Mouse (Mus musculus): ENCODE results near the gene Eps8l3. TPM values are rescaled to one million over a fixed set of nuclear protein-coding genes. Genes with fewer than 3 reads are reported as not detected.

Eps8l3 gene
- polyA plus RNA-seq, 1 experiment from 2014 or later = not detected

DNA sequence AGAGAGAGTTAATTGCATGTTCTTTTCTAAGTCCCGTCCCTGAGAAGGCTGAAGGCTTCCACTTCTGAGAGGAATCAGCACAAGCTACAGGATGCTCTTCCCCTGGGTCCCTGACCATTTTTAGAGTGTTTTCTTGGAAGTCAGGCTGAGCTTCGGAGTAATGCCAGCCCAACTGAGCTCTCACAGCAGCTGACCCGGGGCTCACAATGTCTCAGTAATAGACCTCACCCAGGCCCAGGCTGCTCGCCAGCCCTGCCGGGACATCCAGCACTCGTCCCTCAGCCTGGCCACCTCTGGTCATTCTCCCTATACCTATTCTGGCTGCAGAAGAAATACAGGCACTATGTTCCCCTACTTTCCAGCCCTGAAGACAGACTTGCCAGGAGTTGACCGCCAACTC, 35.7 kb upstream of the Eps8l3 start:
- 85% methylated on average over 7 of the region's 7 CpGs for whole genome bisulfite sequencing
- ATAC-seq (ENCODE audit: low FRiP score) = no peak
- H3K4me1 ChIP-seq = peaks cover 13% of the 10 kb centered on the region; the same call in 1 of the 2 replicates
- H3K27ac ChIP-seq = no peak overlapping the region
- no peak overlapping the region for H3K4me2 ChIP-seq
- H3K9ac ChIP-seq = no peak overlapping the region
- H3K36me3 ChIP-seq (replicated peaks) = no peaks in the 10 kb centered on the region
- no peaks in the 10 kb centered on the region for H3K27me3 ChIP-seq
- no peak overlapping the region for H3K4me3 ChIP-seq (replicated peaks)
- H3K9me3 ChIP-seq = no peaks in the 10 kb centered on the region

DNA sequence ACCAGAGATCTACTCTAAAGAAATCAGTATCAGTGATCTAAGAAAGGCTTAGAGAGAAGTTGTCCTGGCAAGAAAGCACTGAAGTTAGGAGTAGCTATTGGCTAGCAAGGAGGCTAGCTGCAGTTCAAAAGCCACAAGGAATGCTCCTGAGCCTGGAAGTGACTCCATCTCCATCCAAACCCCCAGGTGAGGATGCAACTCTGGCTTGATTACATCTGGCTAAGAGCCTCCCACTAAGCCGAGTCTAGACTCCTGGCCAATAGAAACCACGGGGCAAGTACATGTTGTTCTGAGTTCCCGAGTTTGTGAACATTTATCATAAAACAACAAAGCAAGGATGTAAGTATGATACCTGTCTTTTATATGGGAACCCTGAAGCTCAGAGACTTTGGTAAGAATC, 33.6 kb upstream of the Eps8l3 start:
- Histone ChIP-seq H3K4me3 (replicated peaks) (no peak overlapping the region), H3K27ac (no peak overlapping the region), H3K4me2 (no peak overlapping the region), H3K27me3 (no peaks in the 10 kb centered on the region), H3K9me3 (no peaks in the 10 kb centered on the region), H3K36me3 (replicated peaks) (no peaks in the 10 kb centered on the region), H3K9ac (no peak overlapping the region), H3K4me1 (peaks cover 18% of the 10 kb centered on the region)
- ATAC-seq (ENCODE audit: low FRiP score) = no peak
- WGBS = 91% methylated on average over 3 of the region's 3 CpGs

DNA sequence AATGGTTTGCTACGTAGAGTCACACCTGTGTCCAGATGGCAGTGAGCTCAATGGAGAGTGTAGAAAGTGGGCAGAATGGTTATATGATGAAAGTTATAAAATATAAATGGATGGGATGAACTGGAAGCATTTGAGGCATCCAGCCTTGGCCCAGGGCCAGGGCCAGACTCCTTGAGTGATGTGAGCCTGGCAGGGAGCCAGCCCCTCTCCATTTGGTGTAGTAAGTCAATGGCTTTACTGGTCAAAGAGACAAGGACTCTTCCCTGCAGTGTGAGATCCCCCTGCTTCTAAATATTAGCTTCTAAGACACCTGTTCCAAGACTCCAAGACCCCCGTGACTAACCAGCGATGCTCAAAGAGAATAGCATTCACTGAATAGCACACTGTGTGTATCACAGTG, 33.0 kb upstream of the Eps8l3 start:
- 75% methylated on average over 3 of the region's 3 CpGs for WGBS
- ATAC-seq (ENCODE audit: low FRiP score) = no peak

DNA sequence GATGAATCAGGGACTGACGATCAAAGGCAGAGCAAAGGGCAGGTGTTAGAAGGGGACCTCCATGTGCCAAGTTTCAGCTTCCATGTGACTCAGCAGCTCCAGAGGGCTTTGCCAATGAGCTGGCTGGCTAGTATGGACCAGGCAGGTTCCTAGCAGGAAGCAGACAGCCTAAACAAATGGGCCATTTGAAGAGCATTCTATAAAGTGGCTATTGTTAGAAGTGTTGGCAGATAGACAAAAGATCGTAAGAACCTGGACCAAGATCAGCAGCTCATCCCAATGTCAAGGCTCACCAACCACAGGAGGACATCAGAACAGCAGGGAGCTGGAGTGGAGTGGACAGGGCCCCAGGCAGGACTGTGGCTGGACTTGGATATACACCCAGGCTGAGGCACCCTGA, 32.5 kb upstream of the Eps8l3 start:
- 83% methylated on average over 2 of the region's 2 CpGs for WGBS
- Histone ChIP-seq H3K4me3 (replicated peaks) (no peak overlapping the region), H3K9ac (no peak overlapping the region)

More for the DNA sequence above, 33.0 kb upstream of the Eps8l3 start:
- H3K4me2 ChIP-seq = no peak overlapping the region
- no peak overlapping the region for H3K4me3 ChIP-seq (replicated peaks)
- peaks cover 22% of the 10 kb centered on the region for H3K4me1 ChIP-seq
- H3K9ac ChIP-seq = no peak overlapping the region
- H3K27ac ChIP-seq = no peak overlapping the region
- H3K27me3 ChIP-seq = no peaks in the 10 kb centered on the region
- H3K9me3 ChIP-seq = no peaks in the 10 kb centered on the region
- no peaks in the 10 kb centered on the region for H3K36me3 ChIP-seq (replicated peaks)

DNA sequence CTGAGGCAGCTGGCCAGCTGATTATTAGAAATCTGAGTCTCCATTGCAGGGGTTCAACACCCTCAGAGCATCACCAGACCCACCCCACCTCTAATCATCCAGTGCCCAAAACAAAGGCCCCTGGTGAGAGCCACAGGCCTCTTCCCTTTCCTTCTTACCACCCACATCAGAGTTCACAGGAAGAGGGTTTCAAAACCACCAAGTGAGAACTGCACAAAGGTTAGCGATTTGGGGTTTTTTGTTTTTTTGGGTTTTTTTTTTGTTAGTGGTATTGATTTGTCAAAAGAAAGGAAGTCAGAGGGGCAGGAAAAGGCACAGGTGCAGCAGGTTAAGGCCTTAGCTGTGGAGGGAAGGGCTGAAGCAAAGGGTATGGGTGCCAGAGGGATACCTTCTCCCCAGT, 30.9 kb upstream of the Eps8l3 start:
- Histone ChIP-seq H3K9ac (no peak overlapping the region), H3K9me3 (no peaks in the 10 kb centered on the region), H3K27me3 (no peaks in the 10 kb centered on the region), H3K4me3 (replicated peaks) (no peak overlapping the region), H3K4me1 (peaks cover 43% of the 10 kb centered on the region), H3K36me3 (replicated peaks) (no peaks in the 10 kb centered on the region), H3K27ac (no peak overlapping the region), H3K4me2 (no peak overlapping the region)
- WGBS = 91% methylated on average over 1 of the region's 1 CpGs
- no peak for ATAC-seq (ENCODE audit: low FRiP score)

More for the DNA sequence above, 32.5 kb upstream of the Eps8l3 start:
- H3K36me3 ChIP-seq (replicated peaks) = no peaks in the 10 kb centered on the region
- no peak overlapping the region for H3K4me2 ChIP-seq
- H3K27me3 ChIP-seq = no peaks in the 10 kb centered on the region
- no peak for ATAC-seq (ENCODE audit: low FRiP score)
- peaks cover 27% of the 10 kb centered on the region for H3K4me1 ChIP-seq
- no peaks in the 10 kb centered on the region for H3K9me3 ChIP-seq
- H3K27ac ChIP-seq = no peak overlapping the region

DNA sequence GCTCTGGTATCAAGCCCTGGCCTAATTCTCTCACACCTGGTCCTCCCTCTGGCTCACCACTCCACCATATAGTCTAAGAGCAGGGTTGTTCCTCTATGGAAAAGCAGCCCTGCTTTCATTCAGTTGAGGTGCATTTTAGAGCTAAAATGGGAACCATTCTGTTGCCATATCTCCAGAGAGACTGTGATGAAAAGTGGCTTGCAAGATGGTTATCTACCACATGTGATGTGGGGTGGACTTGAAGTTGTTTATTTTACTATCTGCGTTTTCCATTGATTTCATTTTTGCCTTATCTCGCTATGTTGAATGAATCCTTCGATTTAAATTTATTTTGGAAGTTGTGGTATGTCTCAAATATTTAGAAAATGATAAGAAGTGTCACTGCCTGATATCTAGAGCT, 30.2 kb upstream of the Eps8l3 start:
- Histone ChIP-seq H3K9me3 (no peaks in the 10 kb centered on the region), H3K27ac (no peak overlapping the region), H3K36me3 (replicated peaks) (no peaks in the 10 kb centered on the region), H3K4me1 (peaks cover 43% of the 10 kb centered on the region), H3K4me2 (no peak overlapping the region), H3K27me3 (no peaks in the 10 kb centered on the region), H3K9ac (no peak overlapping the region), H3K4me3 (replicated peaks) (no peak overlapping the region)
- ATAC-seq (ENCODE audit: low FRiP score) = no peak
- WGBS = 93% methylated on average over 3 of the region's 3 CpGs

DNA sequence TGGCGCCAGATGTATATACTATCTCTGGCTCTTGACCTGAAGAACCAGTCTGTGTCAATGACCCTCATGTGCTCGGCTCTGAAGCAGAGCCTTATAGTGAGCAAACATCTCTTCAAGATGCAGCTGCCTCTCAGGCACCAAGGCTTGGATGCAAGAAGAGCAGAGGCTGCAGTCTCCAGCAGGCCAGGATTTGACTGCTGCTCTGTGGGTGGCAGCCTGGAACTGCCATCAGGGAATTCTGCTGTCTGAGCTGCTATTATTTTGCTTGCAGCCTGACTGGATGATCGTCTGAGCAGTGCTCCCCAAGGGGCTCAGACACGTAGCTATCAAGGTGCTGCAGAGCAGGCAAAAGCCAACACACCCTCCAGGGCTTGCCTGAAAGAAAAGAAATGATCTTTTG, 28.9 kb upstream of the Eps8l3 start:
- WGBS = 41% methylated on average over 4 of the region's 4 CpGs
- Histone ChIP-seq H3K9me3 (no peaks in the 10 kb centered on the region), H3K4me2 (no peak overlapping the region), H3K27ac (no peak overlapping the region; the same call in 1 of the 2 replicates), H3K36me3 (replicated peaks) (no peaks in the 10 kb centered on the region), H3K27me3 (no peaks in the 10 kb centered on the region), H3K4me1 (peaks cover 43% of the 10 kb centered on the region), H3K9ac (no peak overlapping the region), H3K4me3 (replicated peaks) (no peak overlapping the region)
- ATAC-seq (ENCODE audit: low FRiP score) = no peak

DNA sequence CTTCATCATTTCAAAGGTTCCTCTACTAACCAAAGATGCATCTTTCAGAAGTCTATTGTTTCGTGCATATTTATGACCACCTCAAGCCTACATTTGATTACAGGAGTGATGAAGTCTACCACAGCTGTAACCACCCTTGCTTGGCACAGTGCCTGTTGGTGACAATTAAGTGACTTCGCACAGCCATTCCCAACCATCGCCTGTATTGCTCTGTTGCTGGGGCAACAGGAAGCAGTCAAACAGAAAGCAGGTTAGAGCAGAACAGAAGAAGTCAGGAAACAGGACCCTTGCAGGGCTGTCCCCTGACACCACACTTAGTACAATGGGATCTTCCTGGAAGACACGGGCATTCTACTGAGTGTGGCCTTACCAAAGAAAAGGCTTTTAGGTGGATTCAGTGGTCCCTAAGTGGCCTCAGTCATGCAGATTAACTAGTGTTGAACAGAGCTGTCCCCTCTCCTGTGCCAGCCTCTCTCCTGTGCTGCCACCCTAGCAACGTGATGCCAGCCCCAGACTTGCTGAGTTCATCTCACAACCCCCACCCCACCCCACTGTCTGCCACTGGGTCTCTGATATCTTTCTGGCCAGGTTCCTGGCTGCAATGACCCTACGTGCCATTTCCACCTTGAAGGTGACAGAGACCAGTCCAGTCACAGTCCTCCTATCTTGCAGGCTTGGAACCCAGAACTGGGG, 27.9 kb upstream of the Eps8l3 start:
- H3K4me3 ChIP-seq (replicated peaks) = no peak overlapping the region
- 65% methylated on average over 6 of the region's 6 CpGs for WGBS
- no peak overlapping the region for H3K4me2 ChIP-seq
- H3K27ac ChIP-seq = no peak overlapping the region
- H3K4me1 ChIP-seq = peaks cover 37% of the 10 kb centered on the region
- no peaks in the 10 kb centered on the region for H3K9me3 ChIP-seq
- H3K36me3 ChIP-seq (replicated peaks) = no peaks in the 10 kb centered on the region
- ATAC-seq (ENCODE audit: low FRiP score) = 0 out of 2 replicates have a peak, but pooled peaks have one; percentile 24
- no peak overlapping the region for H3K9ac ChIP-seq
- no peaks in the 10 kb centered on the region for H3K27me3 ChIP-seq

DNA sequence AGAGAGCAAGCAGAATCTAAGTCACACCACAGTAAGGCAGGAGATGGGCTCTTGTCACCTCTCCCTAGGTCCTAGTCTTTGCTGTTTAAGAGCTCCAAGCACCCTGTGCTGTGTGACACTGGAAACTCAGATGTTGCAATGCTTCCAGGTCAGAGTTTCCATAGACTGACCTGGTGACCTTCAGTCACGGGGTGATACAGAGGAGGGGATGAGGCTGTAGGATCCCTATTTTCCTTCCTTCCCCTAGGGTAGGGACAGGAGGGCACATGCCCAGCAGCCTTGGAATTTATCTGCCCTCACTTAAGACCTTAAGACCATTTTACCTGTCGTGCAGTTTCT, 27.4 kb upstream of the Eps8l3 start:
- Histone ChIP-seq H3K9ac (no peak overlapping the region), H3K4me1 (peaks cover 32% of the 10 kb centered on the region), H3K27me3 (no peaks in the 10 kb centered on the region), H3K36me3 (replicated peaks) (no peaks in the 10 kb centered on the region), H3K27ac (no peak overlapping the region), H3K4me2 (no peak overlapping the region), H3K9me3 (no peaks in the 10 kb centered on the region), H3K4me3 (replicated peaks) (no peak overlapping the region)
- 80% methylated on average over 2 of the region's 2 CpGs for WGBS
- ATAC-seq (ENCODE audit: low FRiP score) = no peak

DNA sequence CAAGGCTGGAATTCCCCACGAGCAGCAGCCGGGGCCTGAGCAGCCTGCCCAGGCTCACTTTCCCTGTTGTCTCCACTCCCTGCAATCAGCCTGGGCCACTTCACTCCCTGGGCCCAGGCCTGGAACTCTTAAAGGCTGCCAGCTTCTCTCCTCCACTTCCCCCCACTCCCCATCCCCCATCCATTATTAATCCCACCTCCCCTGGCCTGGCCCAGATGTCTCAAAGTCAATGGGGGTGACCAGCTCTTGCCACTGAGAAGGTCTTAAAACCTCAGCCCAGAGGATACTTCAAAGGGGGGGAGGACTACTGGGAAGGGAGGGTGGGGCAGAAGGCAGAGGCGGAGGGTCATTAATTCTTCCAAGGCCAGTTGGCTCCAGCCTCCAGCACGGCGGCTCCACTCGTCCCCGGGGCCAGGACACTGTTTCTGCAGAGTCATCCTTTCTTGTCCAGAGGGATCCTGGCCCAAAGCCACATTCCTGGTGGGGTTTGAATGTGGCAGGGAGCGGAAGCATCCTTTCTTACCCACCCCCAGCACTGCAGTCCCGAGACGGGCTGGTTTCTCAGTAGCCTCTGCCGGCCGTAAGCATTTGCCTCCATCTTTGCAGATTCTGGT, 26.5 kb upstream of the Eps8l3 start:
- H3K27ac ChIP-seq = no peak overlapping the region
- peaks cover 30% of the 10 kb centered on the region for H3K4me1 ChIP-seq
- H3K27me3 ChIP-seq = no peaks in the 10 kb centered on the region
- H3K4me2 ChIP-seq = peak overlapping the region; percentile 10; the same call in 1 of the 2 replicates
- 22% methylated on average over 12 of the region's 12 CpGs for WGBS
- no peak overlapping the region for H3K4me3 ChIP-seq (replicated peaks)
- peak; percentile 31; the same call in 1 of the 2 replicates for ATAC-seq (ENCODE audit: low FRiP score)
- H3K36me3 ChIP-seq (replicated peaks) = no peaks in the 10 kb centered on the region
- peak overlapping the region; percentile 26; the same call in 1 of the 2 replicates for H3K9ac ChIP-seq
- H3K9me3 ChIP-seq = no peaks in the 10 kb centered on the region

DNA sequence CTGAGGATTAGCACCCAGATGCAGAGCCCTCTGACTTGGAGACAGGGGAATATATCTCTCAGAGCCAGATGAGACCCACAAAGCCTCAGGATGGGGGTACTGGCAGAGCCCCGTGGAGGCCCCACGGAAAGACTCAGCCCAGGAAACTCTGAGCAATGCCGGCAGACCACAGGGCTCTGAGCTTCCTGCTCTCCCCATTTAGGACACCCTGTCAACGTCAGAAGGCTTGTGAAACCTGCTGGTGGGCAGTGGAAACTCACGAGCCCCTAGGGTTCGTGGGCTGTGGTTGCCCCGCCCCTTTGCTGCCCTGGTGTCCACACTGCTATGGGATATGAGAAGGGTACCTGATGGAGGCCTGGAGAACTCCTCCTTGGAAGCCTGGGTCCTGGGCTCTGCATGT, 24.2 kb upstream of the Eps8l3 start:
- Histone ChIP-seq H3K9me3 (no peaks in the 10 kb centered on the region), H3K36me3 (replicated peaks) (no peaks in the 10 kb centered on the region), H3K27me3 (no peaks in the 10 kb centered on the region), H3K27ac (no peak overlapping the region), H3K4me3 (replicated peaks) (no peak overlapping the region), H3K9ac (no peak overlapping the region), H3K4me1 (peaks cover 30% of the 10 kb centered on the region), H3K4me2 (no peak overlapping the region)
- 70% methylated on average over 7 of the region's 7 CpGs for WGBS
- ATAC-seq (ENCODE audit: low FRiP score) = no peak

DNA sequence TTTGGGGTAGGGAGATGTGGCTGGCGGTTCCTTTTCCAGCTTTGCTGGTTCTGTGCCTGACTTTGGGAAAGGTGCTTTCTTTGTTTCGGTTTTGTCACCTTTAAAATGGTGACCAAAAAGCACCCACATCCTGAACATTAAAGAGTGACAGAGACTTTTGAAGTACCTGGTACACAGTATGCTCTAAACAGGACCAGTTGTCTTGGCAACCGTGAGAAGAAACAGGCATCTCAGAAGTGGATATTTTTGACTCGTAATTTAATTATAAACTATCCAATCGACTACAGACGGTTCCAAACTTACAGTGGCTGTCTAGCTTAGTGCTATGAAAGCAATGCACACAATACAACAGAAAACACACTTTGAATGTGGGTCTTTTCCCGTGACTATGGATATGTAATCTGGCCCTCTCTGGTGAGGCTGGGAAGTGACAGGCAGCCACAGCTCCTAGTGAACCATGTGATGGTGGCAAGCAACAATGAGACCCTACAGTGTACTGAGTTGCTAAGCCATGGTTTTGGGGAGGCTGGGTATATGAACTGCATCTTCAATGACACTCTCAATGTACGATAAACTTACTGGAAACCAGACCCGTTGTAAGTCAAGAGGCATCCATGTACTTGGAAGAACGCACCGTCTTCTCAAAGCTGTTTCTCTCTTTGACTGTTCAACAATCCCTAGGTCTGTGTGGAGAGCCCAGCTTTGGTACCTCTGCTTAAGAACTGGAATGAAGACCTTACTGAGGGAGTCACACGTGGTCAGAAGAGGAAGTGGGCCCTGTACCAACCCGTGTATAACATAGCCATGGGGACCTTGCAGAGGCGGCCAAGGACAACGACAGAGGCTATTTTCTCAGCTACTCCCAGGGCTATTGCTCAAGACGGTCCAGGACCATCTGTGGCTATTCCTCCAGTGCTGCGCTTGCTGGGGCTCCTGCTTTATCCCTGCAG, 23.5 kb upstream of the Eps8l3 start:
- no peaks in the 10 kb centered on the region for H3K27me3 ChIP-seq
- ATAC-seq (ENCODE audit: low FRiP score) = no peak
- WGBS = 90% methylated on average over 17 of the region's 17 CpGs

More for the DNA sequence above, 23.5 kb upstream of the Eps8l3 start:
- H3K27ac ChIP-seq = no peak overlapping the region
- peaks cover 25% of the 10 kb centered on the region for H3K4me1 ChIP-seq
- no peak overlapping the region for H3K9ac ChIP-seq
- no peaks in the 10 kb centered on the region for H3K9me3 ChIP-seq
- no peaks in the 10 kb centered on the region for H3K36me3 ChIP-seq (replicated peaks)
- no peak overlapping the region for H3K4me2 ChIP-seq
- H3K4me3 ChIP-seq (replicated peaks) = no peak overlapping the region

Data from forebrain, embryonic 12.5 days (tissue).